Mouse (Mus musculus) heart, embryonic 15.5 days (tissue): ENCODE results near the gene G6pdx. TPM values are rescaled to one million over a fixed set of nuclear protein-coding genes. Genes with fewer than 3 reads are reported as not detected.

Source experiments
- ATAC-seq: fragments of 200-750 bp; cut with Nextera tagmentation; replicated peaks from 2 replicates; pipeline ENCODE4 v1.8.0; 2017; ENCODE audit warnings: low read depth, moderate TSS enrichment; ENCODE audit not compliant: insufficient number of reproducible peaks, insufficient read depth, low FRiP score
- H3K27ac ChIP-seq: fragments of 300-500 bp; sonication (generic); 2 replicates; pipeline ENCODE4 v1.5.1; 2015; ENCODE audit warnings: mild to moderate bottlenecking, inconsistent platforms
- H3K27me3 ChIP-seq: fragments of 300-500 bp; sonication (generic); 2 replicates; pipeline ENCODE4 v1.6.1; 2015; ENCODE audit warnings: inconsistent platforms
- H3K36me3 ChIP-seq: fragments of 300-500 bp; sonication (generic); 2 replicates; pipeline ENCODE4 v1.6.1; 2015; ENCODE audit warnings: mild to moderate bottlenecking, inconsistent platforms
- H3K4me1 ChIP-seq: fragments of 300-500 bp; sonication (generic); replicated peaks from 2 replicates; pipeline ENCODE4 v1.6.1; 2015; ENCODE audit warnings: inconsistent platforms
- H3K4me2 ChIP-seq: fragments of 300-500 bp; sonication (generic); 2 replicates; pipeline ENCODE4 v1.6.1; 2015; ENCODE audit warnings: inconsistent platforms, mild to moderate bottlenecking, moderate library complexity
- H3K4me3 ChIP-seq: fragments of 300-500 bp; sonication (generic); 2 replicates; pipeline ENCODE4 v1.5.1; 2015; ENCODE audit warnings: mild to moderate bottlenecking, inconsistent platforms
- H3K9ac ChIP-seq: fragments of 300-500 bp; sonication (generic); 2 replicates; pipeline ENCODE4 v1.6.1; 2015; ENCODE audit warnings: mild to moderate bottlenecking, inconsistent platforms
- H3K9me3 ChIP-seq: fragments of 300-500 bp; sonication (generic); replicated peaks from 2 replicates; pipeline ENCODE4 v1.6.1; 2016; ENCODE audit warnings: inconsistent platforms
- WGBS: fragments of 180-500 bp; shearing (Covaris S2); methylation state at CpG from one replicate; pipeline ENCODE4 v1.1.7; 2015; ENCODE audit warnings: mixed read lengths; 5-methylcytosine and 5-hydroxymethylcytosine counted together
- polyA plus RNA-seq: library from polyadenylated mRNA; unstranded; fragments of >200 nt; fragmentation: Nextera tagmentation; extraction: Ambion mirVana; gene quantifications from 2 replicates; pipeline ENCODE4 v1.2.1, GENCODE M21; 2015

Gene G6pdx
- polyA plus RNA-seq = 15.4 and 21.4 TPM in 2 replicates

GRCm38 (mm10) chrX:74428826-74429276 is at the start of gene G6pdx:
G6pdx (minus strand) TSS chrX:74429194.
- ATAC-seq = peak; percentile 79
- Histone ChIP-seq H3K36me3 (peaks cover 4% of the 10 kb centered on the region; the same call in 1 of the 2 replicates), H3K27ac (peak within 1 kb of the TSS; percentile 93), H3K4me1 (0 out of 2 replicates have a peak, but pooled peaks cover 2% of the 10 kb centered on the region), H3K4me3 (peak within 1 kb of the TSS; percentile 66), H3K9me3 (no peaks in the 10 kb centered on the region), H3K27me3 (no peaks in the 10 kb centered on the region), H3K4me2 (peak within 1 kb of the TSS; percentile 69), H3K9ac (peak within 1 kb of the TSS; percentile 64)
- WGBS = 8% methylated on average over 25 of the region's 25 CpGs

DNA sequence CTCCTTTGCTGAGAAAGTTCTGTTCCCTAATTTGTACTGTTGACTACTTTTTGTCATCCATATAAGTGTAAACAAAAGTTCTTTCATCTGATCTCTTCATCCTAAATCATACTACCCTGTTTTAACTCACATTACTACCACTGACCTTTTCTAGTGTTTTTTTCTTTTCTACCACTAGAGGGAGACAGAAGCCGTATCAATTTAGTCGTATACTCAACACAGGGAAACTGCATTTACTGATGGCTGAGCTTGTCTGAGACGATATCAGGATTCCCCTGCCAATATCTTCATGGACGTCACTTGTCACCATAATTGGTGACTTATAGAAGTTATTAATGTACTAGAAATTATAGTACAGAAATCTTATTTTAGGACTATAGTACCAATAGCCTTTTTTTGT is 23.8 kb upstream of the G6pdx start:
- H3K27ac ChIP-seq = no peak overlapping the region
- 12% methylated on average over 4 of the region's 4 CpGs for WGBS

DNA sequence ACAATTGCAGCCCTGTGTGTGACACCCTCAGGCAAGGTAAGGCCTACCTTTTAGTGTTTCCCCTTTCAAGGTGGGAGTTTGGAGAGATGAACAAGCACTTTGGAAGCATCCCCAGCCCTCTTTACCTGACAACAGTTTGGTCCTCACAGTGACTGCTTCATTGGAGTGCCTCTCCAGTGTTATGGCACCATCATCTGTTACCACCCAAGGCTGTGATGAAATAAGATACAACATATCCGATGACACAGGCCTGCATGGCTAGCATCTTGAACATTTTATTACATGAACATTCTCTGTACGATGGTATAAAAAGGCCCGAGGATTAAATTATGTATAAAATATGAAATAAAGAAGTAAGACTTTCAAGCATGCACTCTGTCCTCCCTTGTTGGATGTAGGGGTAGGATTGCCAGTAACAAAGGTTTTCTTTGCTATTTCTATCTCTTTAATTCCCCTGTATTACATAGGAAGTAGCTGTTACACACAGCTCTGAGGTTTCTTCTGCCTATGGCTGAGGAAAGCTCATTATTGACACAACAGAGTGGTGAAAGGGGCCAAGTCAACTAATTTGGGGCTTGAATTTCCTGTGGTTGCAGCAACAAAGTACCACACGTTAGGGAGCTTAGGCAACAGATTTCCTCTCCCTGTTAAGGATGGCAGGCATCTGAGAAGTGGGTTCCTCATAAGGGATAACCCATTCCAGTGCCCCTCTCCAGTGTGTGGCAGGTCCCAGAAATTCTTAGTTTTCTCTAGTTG is 22.3 kb upstream of the G6pdx start:
- ATAC-seq = no peak
- Histone ChIP-seq H3K9me3 (no peaks in the 10 kb centered on the region), H3K27ac (no peak overlapping the region), H3K36me3 (peaks cover 3% of the 10 kb centered on the region; the same call in 1 of the 2 replicates), H3K4me1 (no peaks in the 10 kb centered on the region), H3K4me3 (no peak overlapping the region), H3K9ac (no peak overlapping the region), H3K27me3 (no peaks in the 10 kb centered on the region), H3K4me2 (no peak overlapping the region)
- 73% methylated on average over 4 of the region's 4 CpGs for WGBS

More for the DNA sequence above, 23.8 kb upstream of the G6pdx start:
- no peak for ATAC-seq
- Histone ChIP-seq H3K9ac (no peak overlapping the region), H3K4me2 (no peak overlapping the region), H3K4me3 (no peak overlapping the region), H3K36me3 (no peaks in the 10 kb centered on the region; the same call in 1 of the 2 replicates), H3K27me3 (no peaks in the 10 kb centered on the region), H3K9me3 (no peaks in the 10 kb centered on the region), H3K4me1 (no peaks in the 10 kb centered on the region)

GRCm38 (mm10) chrX:74429290-74429821 is 362 bp upstream of the G6pdx start:
- 13% methylated on average over 22 of the region's 22 CpGs for whole genome bisulfite sequencing
- Histone ChIP-seq H3K27me3 (no peaks in the 10 kb centered on the region), H3K36me3 (peaks cover 9% of the 10 kb centered on the region; the same call in 1 of the 2 replicates), H3K9ac (peak overlapping the region; percentile 64), H3K9me3 (no peaks in the 10 kb centered on the region), H3K27ac (peak overlapping the region; percentile 93), H3K4me2 (peak overlapping the region; percentile 69), H3K4me3 (peak overlapping the region; percentile 66), H3K4me1 (0 out of 2 replicates have a peak, but pooled peaks cover 2% of the 10 kb centered on the region)
- ATAC-seq = peak; percentile 68

DNA sequence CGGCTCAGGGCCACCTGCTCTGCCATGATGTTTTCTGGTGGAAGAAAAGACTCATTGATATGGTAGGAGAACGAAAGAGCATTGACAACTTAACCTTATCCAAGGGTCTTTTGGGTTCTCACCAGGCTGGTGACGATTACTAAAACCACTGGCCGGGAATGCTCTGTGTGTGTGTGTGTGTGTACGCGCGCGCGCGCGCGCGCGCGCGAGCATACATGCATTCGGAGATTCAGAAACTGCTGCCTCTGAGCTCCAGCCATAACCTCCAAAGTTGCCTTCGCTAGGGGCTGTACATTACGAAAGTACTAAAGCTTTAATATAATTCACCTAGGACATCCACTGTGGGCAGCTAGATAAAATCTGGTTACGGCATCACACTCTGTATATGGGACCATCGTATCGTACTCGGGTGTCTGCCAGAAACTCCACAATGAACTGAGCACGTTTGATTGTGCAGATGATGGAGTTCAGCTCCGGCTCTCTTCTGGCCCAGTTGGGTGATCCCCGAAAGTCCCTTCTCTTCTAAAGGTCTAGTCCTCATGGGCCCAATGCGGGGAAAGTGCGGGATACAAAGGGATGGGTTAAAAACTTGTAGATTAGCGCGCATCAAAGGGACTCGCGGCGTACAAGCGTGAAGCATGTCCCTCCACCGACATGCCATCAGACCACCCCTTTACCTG is 708 bp downstream of the G6pdx start:
- Histone ChIP-seq H3K27me3 (no peaks in the 10 kb centered on the region), H3K9ac (peak overlapping the region; percentile 59), H3K4me3 (peak overlapping the region; percentile 66), H3K27ac (peak overlapping the region; percentile 93; the same call in 1 of the 2 replicates), H3K36me3 (no peaks in the 10 kb centered on the region; the same call in 1 of the 2 replicates), H3K4me1 (0 out of 2 replicates have a peak, but pooled peaks cover 2% of the 10 kb centered on the region), H3K9me3 (no peaks in the 10 kb centered on the region), H3K4me2 (peak overlapping the region; percentile 69)
- no peak for ATAC-seq
- 23% methylated on average over 35 of the region's 35 CpGs for WGBS

- H3K27me3 ChIP-seq = no peaks in the 10 kb centered on the region
- H3K27ac ChIP-seq = no peak overlapping the region
- H3K4me1 ChIP-seq = 0 out of 2 replicates have a peak, but pooled peaks cover 2% of the 10 kb centered on the region
- no peak for ATAC-seq
- no peak overlapping the region for H3K4me3 ChIP-seq
- H3K9ac ChIP-seq = no peak overlapping the region
- 78% methylated on average over 3 of the region's 3 CpGs for WGBS
- no peak overlapping the region for H3K4me2 ChIP-seq
- no peaks in the 10 kb centered on the region for H3K9me3 ChIP-seq
- no peaks in the 10 kb centered on the region for H3K36me3 ChIP-seq
Observed at GRCm38 (mm10) chrX:74427116-74427515, 1.9 kb downstream of the G6pdx start.

DNA sequence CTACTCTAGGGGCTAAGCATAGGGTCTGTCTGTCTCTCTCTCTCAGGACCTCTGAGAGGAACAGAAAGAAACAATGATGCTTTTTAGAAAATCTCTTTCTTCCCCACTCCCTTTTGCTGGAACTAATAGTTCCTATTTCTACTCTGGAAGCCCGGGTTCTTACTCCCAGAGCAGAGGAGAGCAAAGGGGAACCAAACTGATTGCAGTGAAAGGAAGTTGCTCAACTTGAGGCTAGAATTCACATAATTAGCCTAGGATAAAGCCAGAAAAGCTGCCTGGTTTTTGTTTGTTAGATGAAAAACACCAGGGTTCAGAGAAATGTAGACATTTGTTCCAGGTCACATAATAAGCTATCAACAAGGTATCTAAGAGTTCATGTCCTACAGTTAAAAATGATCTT is 2.7 kb downstream of the G6pdx start:
- Histone ChIP-seq H3K4me2 (no peak overlapping the region), H3K27ac (no peak overlapping the region), H3K27me3 (no peaks in the 10 kb centered on the region), H3K4me3 (no peak overlapping the region), H3K9ac (no peak overlapping the region), H3K4me1 (0 out of 2 replicates have a peak, but pooled peaks cover 2% of the 10 kb centered on the region), H3K36me3 (no peaks in the 10 kb centered on the region), H3K9me3 (no peaks in the 10 kb centered on the region)
- 68% methylated on average over 1 of the region's 1 CpGs for WGBS
- ATAC-seq = no peak

- Histone ChIP-seq H3K4me3 (no peak overlapping the region), H3K4me1 (no peaks in the 10 kb centered on the region), H3K36me3 (no peaks in the 10 kb centered on the region), H3K27me3 (no peaks in the 10 kb centered on the region), H3K4me2 (no peak overlapping the region), H3K9me3 (no peaks in the 10 kb centered on the region), H3K9ac (no peak overlapping the region), H3K27ac (no peak overlapping the region)
- ATAC-seq = no peak
- WGBS = 71% methylated on average over 4 of the region's 4 CpGs
Observed at GRCm38 (mm10) chrX:74425195-74425594, 3.8 kb downstream of the G6pdx start.

- H3K36me3 ChIP-seq = no peaks in the 10 kb centered on the region
- H3K9ac ChIP-seq = no peak overlapping the region
- no peaks in the 10 kb centered on the region for H3K27me3 ChIP-seq
- H3K27ac ChIP-seq = no peak overlapping the region
- no peak for ATAC-seq
- no peaks in the 10 kb centered on the region for H3K9me3 ChIP-seq
- no peaks in the 10 kb centered on the region for H3K4me1 ChIP-seq
- no peak overlapping the region for H3K4me3 ChIP-seq
- no peak overlapping the region for H3K4me2 ChIP-seq
Observed at GRCm38 (mm10) chrX:74424443-74424842, 4.6 kb downstream of the G6pdx start.

DNA sequence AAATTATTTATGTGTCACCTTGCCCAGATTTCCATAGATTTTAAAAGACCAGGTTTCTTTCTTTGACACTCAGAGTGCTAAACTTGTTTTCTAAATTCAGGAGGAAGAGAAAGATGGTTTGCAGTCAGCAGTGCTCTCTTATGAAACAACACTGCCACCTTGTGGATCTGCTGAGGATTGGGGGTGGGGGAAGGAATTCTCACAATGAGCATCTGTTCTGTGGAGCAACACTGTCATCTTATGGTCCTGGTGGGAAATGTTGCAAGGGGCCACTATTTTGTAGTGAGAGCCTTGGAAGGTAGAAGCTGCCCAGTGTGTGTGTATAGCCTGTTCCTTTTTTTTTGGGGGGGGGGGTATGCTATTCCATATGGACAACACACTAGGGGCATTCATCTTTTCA is 15.6 kb downstream of the G6pdx start:
- no peaks in the 10 kb centered on the region for H3K36me3 ChIP-seq
- H3K4me3 ChIP-seq = no peak overlapping the region
- H3K27ac ChIP-seq = no peak overlapping the region
- no peak for ATAC-seq
- no peaks in the 10 kb centered on the region for H3K9me3 ChIP-seq
- H3K9ac ChIP-seq = no peak overlapping the region
- H3K27me3 ChIP-seq = no peaks in the 10 kb centered on the region
- no peak overlapping the region for H3K4me2 ChIP-seq
- no peaks in the 10 kb centered on the region for H3K4me1 ChIP-seq

- Histone ChIP-seq H3K36me3 (no peaks in the 10 kb centered on the region), H3K9me3 (no peaks in the 10 kb centered on the region), H3K4me3 (no peak overlapping the region), H3K4me2 (no peak overlapping the region), H3K9ac (no peak overlapping the region), H3K27me3 (no peaks in the 10 kb centered on the region), H3K27ac (no peak overlapping the region), H3K4me1 (no peaks in the 10 kb centered on the region)
- 46% methylated on average over 2 of the region's 2 CpGs for WGBS
- ATAC-seq = no peak
Observed at GRCm38 (mm10) chrX:74408340-74408739, 20.7 kb downstream of the G6pdx start.
